Mouse (Mus musculus) mesoderm, embryonic 11.5 days (tissue): Measurements from ENCODE around the gene Kcne1l.

Experiments
- DNase-seq: peaks from one replicate; pipeline ENCODE4 v3.0.0-alpha.2; 2012; ENCODE audit warnings: low read depth, low spot score

Gene Kcne1l

DNA sequence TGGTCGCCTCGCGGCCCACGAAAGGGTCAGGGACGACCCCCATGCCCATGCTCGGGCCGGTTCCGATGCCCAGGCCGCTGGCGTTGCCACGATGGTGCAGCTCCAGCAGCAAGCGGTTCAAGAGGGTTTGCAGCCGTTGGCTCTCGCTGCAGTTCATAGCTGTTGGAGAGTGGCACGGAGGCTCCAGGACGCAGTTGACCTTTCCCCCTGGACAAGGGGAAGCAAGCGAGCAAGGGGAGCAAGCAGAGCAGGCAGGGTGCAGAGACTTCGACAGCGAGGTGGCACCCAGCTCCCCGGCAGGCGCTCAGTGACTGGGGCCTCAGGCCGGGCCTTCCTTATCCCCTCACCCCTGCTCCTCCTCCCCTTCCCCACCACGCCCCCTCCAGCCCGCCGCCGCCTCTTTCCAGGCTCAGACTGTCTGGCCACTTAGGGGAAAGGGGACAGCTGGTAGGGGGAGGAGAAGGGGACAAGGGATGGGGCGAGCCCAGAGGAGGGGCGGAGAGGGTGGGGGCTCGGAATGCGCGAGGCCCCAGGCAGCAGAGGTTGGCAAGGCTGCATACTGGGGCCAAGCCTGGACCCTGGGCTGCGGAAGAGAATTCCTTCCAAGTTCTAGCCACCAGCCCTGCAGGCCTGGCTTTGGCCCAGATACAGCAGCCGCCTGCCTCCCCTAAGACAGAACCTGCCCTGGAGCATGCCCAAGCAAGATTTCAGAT, at the start of gene Kcne1l:
TSS of gene Kcne1l (minus strand) at position 426 of the 713 bp plus-strand sequence.
- DNase-seq, result peak; percentile 37

- no peak for DNase-seq
Observed at GRCm38 (mm10) chrX:142336207-142336606, 30.1 kb upstream of the Kcne1l start.

DNA sequence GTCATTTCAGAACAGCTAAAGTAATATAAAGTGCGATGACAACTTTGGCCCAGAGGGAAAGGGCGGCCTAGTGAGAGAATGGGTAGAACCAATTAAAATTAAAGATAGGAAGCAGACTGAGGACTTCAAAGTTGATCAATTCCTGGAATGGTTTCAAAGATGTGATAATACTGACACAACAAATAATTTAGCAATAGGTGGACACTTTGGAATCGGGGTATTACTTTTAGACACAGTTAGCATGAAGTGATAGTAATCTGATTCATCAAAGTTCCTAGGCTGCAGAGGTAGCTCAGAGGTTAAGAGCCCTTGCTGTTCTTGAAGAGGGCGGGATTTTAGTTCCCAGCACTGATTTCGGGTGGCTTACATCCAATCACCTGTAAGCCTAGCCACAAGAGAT, 29.4 kb upstream of the Kcne1l start:
- DNase-seq, result no peak

GRCm38 (mm10) chrX:142325760-142326159, 19.7 kb upstream of the Kcne1l start:
- no peak for DNase-seq

- peak; percentile 11 for DNase-seq
Observed at GRCm38 (mm10) chrX:142316106-142316505, 10.0 kb upstream of the Kcne1l start.

DNA sequence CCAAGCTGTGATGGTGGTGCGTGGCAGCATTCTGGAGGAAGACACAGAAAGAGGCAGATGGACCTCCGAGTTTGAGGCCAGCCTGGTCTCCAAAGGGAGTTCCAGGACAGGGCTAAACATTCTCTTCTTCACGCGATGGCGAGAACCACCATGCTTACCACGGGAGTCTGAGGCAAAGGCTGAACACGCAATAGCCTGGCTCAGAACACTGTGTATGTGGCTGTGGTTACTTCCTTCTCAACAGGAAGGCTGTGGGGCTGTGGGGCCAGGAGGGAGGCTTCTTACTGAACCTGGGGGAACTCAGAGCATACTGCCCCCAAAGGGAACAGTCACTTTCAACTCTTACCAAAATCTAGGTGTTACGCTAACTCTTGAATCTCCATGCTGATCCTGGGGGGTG, 9.2 kb upstream of the Kcne1l start:
- no peak for DNase-seq

- peak; percentile 75 for DNase-seq
Observed at GRCm38 (mm10) chrX:142314307-142315024, 8.4 kb upstream of the Kcne1l start.

- DNase-seq, result peak; percentile 45
Observed at GRCm38 (mm10) chrX:142310431-142310830, 4.3 kb upstream of the Kcne1l start.

DNA sequence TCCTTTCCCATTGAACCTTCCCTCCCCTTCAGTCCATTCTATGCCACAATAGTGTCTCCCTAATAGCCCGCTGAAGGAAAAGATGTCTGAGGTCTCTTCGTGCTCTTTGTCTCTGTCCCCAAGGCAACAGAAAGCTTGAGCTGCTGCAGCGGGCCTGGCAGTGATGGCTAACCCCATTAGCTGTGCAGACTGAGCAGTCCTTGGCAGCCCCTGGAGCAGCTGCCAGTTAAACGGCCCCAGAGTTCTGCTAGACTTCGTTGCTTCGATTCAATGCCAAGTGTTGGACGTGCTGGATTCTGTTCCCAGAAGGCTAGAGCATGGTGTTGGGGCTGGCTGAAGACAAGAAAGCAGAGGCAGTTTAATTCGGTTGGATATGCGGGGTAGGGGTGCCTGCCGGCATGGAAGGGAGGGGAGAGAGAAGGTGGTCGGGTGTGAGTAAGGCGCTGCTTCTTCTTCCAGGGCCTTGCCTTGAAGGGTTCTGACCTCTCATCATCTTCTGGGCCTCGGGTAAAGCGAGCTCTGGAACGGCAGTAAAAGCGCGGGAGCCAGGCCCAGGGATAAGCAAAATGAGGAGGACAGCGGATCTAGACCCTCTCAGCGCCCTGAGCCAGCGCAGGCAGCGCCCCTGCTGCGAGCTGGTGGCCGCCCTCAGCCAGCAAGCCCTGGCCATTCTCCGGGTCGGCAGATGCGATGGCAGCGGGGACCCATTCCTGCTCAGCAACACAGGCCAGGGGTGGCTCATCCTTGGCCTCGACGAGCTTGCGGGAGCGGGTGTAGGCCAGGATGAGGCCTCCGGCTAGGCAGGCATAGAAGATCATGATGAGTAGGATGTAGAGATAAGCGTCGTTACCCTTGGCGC, 855 bp downstream of the Kcne1l start:
- peak; percentile 22 for DNase-seq

DNA sequence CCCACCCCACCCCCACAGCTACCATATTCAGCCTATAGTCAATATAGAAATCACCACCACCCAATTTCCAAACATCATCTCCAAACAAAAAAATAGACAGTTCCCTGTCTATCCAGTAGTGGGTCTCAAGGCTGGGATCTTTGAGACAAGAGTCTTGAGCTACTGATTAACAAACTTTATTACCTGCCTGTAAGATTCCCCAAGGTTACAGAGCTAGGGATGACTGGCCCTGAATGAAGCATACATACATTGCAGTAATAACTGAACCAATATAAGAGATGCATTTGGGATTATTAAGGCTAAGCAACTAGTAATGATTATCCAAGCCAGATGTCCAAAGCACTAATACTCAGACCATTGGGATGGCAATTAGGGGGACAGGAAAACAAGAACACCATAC, 1.5 kb downstream of the Kcne1l start:
- DNase-seq, result no peak

- DNase-seq, result no peak
Observed at GRCm38 (mm10) chrX:142303456-142303855, 2.6 kb downstream of the Kcne1l start.

GRCm38 (mm10) chrX:142285905-142286304, 20.2 kb downstream of the Kcne1l start:
- DNase-seq, result peak; percentile 22

- DNase-seq, result no peak
Observed at GRCm38 (mm10) chrX:142276573-142276972, 29.5 kb downstream of the Kcne1l start.

DNA sequence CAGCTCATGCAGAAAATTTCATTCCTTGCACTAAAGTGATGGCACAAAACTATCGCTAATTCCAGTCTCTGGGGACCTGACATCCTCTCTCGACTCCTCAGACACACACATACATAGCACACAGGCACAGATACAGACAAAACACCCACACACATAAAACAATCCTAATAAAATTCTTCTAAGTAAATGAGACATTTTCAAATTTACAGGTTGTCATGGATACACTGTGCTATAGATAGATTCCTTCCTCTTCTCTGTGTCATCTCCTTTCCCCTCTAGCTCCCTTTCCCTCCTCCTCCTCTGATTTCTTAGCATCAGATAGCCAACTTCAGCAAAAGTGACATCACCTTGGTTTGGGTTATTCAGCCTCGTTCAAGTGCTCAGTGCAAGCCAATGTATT, 30.1 kb downstream of the Kcne1l start:
- DNase-seq, result no peak
